Mouse (Mus musculus) erythroid progenitor cell, adult 5-6 weeks (primary cell): ENCODE data around the gene Spc24. TPM values are rescaled to one million over a fixed set of nuclear protein-coding genes. Genes with fewer than 3 reads are reported as not detected.

Experiments used
- ATAC-seq: replicated peaks from 2 replicates; pipeline ENCODE4 v1.8.0; 2016; ENCODE audit warnings: moderate number of reproducible peaks, mild to moderate bottlenecking, moderate TSS enrichment, inconsistent platforms; ENCODE audit not compliant: poor library complexity, low FRiP score, severe bottlenecking
- total RNA-seq, 2 experiments: library from RNA; stranded (forward) in 1 of 2; stranded (reverse) in 1 of 2; fragments of 150-400 nt in 1 of 2; fragments of 186-747, 209-891 nt in 1 of 2; gene quantifications; 2 replicates each; pipeline versions ENCODE4 v1.2.3 to v1.2.4; 2015 to 2017; ENCODE audit warnings: low replicate concordance in 2 of 2

Spc24 gene
- total RNA-seq, 2 experiments from 2014 or later, result 50.7 to 68.7 TPM

DNA sequence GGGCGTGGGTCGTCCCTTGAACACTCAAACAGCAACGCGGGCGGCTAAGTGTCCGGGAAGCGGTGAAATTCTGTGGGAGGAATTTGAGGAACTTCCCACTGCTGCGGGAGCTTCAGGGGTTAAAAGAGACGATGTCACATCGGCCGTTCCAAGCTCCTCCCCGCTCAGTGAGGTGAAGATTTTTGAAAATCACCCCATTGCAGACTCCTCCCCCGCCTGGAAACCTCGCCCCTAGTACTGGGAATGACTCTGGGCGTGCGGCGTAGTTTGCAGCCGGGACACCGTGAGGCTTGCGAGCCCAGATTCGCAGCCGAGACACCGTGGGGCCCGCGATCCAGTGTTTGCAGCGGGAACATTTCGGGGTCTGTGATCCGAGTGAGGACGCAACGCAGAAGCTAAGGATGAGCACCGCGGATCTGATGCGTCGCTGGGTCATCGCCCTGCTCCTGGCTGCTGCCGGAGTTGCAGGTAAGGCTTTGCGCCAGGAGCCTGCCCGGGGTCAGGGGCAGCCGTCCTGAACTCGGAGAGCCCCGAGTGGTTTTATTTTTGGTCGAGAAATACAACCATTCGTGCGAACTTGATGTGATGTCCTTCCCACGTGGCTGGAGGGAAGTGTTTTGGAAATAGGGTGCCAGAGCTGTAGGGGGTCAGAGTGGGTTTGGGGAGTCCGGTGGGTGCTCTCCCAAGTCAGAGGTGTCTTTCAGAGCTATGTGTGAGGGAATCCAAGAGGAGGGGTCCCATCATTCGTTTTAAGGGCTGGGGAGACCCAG is 36.5 kb downstream of the Spc24 start, which contains the start of gene Ldlr:
Gene Ldlr, plus strand, starts transcription at position 107 of the 770 bp plus-strand sequence.
- ATAC-seq, result peak; percentile 84

DNA sequence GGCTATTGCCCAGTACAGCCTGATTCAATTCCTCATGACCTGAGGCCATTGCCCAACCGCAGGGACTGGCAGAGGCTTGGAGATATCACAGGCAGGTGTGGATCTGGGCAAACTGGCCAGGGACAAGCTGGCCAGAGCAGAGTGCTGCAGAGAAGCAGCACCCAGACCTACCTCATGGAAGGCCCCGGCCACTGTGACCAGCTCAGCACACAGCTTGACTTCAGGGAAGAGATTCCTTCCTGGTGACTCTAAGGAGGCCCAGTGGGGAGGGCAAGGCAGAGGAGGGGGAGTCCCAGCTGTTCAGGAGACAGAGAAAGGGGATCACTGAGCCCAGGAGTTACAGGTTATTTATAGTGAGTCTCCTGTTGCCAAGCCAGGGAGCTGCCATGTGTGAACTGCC is 39.1 kb downstream of the Spc24 start:
- no peak for ATAC-seq

DNA sequence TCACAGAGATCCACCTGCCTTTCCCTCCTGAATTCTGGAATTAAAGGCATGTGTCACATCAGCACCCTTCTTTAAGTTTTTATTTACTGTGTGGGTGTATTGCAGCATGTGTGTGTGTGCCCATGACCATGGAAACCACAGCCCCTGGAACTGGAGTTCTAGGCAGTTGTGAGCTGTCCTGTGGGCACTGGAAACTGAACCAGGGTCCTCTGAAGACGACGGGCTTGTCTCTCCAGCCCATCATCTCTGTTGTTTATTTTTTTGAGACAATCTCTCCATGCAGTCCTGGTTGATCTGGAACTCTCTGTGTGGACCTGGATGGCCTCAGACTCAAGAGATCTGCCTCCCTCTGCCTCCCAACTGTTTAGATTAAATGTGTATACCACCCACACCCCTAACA is 43.1 kb downstream of the Spc24 start:
- no peak for ATAC-seq

DNA sequence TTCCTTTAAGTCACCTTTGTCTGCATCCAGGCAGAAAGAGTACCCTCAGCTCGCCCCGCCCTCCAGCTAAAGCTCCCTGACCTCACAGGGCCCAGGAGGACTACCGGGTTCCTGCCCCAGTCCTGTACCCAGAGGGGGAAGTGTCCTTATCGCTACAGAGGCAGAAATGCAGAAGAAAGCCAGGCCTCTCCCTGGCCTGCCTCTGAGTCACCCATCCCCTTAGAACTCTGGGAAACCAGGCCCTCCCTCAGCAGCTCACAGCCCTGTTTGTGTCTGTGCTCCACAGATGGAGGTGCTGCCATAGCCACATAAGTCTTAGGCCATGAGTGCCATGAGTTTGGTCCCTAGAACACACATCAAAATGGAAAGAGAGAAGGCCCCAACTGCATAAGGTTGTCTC is 44.8 kb downstream of the Spc24 start:
- peak; percentile 50 for ATAC-seq

DNA sequence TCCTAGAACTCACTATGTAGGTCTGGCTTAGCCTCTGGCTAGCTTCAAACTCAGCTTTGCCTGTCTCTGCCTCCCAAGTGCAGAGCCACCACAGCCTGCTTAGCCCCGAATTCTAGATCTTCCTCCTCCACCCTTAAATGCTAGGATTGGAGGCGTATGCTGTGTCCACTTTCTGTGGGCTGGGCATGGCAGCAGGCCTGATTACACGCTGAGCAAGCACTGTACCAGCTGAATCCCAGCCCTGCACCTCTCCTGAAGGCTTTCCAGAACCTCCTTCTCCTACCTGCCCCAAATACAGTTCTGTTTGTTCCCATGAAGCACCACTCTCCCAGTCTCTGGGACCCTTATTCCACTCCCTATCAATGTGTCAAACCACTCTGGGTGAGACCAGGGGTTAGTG is 50.8 kb downstream of the Spc24 start:
- ATAC-seq, result no peak

DNA sequence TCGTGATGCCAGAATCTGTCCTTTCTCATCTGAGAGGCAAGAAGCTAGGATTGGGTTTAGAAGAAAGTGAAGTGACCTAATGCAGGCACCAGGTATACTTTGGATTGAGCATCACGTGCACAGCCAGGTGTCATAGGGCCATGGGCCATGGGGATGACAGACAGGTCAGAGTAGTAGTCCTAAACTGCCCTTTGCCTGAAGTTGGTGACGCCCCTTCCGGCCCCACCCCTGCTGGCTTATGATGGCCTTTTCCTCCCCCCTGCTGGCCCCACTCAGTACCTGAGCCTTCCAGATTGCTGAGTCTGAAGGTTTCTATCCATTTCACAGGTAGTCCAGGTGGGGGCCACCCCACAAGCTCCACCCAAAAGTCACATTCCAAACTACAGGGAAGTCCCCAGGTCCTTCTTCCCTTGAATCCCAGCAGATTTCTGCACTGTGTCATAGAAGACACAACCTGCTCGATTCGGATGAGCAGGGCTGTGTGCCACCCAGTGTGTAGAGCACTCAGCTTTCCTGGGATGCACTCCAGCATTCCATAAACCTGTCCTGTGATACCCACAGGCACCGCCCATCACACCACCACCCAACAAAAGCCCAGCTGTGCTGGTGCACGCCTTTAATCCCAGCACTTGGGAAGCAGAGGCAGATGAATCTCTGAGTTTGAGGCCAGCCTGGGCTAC is 53.4 kb downstream of the Spc24 start:
- no peak for ATAC-seq

DNA sequence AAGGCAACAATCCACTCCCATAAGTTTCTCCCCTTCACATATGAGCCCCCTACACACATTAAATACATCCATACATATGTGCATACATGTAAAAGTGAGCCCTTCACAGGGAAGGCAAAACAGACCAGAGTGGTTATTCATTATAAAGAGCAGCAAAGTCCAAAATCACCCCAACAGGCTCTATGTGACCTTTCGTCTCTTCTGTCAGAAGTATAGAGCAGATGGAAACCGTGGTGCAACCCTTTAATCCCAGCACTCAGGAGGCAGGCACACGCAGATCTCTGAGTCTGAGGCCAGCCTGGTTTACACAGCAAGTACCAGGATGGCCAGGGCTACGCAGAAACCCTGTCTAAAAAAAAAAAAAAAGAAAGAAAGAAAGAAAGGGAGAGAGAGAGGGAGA is 54.0 kb downstream of the Spc24 start:
- ATAC-seq, result no peak

Other genes with a start within 250 kb of the Spc24 start
- 35.0 and 42.3 TPM in 2 replicates for gene AB124611, start 234.1 kb downstream of the Spc24 start, total RNA-seq (2015; ENCODE audit: low replicate concordance)
- gene AB124611, start 234.1 kb downstream of the Spc24 start, total RNA-seq (2017; ENCODE audit: low replicate concordance), result 17.2 and 18.6 TPM in 2 replicates
- 137 and 146 TPM in 2 replicates for gene Carm1, start 213.4 kb downstream of the Spc24 start, total RNA-seq (2015; ENCODE audit: low replicate concordance)
- 95.5 and 100 TPM in 2 replicates for gene Carm1, start 213.4 kb downstream of the Spc24 start, total RNA-seq (2017; ENCODE audit: low replicate concordance)
- 21.3 and 26.4 TPM in 2 replicates for gene Timm29, start 167.6 kb downstream of the Spc24 start, total RNA-seq (2015; ENCODE audit: low replicate concordance)
- gene Timm29, start 167.6 kb downstream of the Spc24 start, total RNA-seq (2017; ENCODE audit: low replicate concordance), result 23.0 and 27.2 TPM in 2 replicates
- 1.7 TPM in 1 of 2 replicates, not detected in the other for gene Yipf2, start 167.5 kb downstream of the Spc24 start, total RNA-seq (2015; ENCODE audit: low replicate concordance)
- gene Yipf2, start 167.5 kb downstream of the Spc24 start, total RNA-seq (2017; ENCODE audit: low replicate concordance), result 1.5 and 5.8 TPM in 2 replicates
- gene Smarca4, start 144.1 kb downstream of the Spc24 start, total RNA-seq (2015; ENCODE audit: low replicate concordance), result 48.2 and 58.4 TPM in 2 replicates
- gene Smarca4, start 144.1 kb downstream of the Spc24 start, total RNA-seq (2017; ENCODE audit: low replicate concordance), result 61.2 and 65.4 TPM in 2 replicates
- gene Ldlr, start 36.8 kb downstream of the Spc24 start, total RNA-seq (2015; ENCODE audit: low replicate concordance), result 2.5 and 3.6 TPM in 2 replicates
- 3.6 and 4.1 TPM in 2 replicates for gene Ldlr, start 36.8 kb downstream of the Spc24 start, total RNA-seq (2017; ENCODE audit: low replicate concordance)
- not detected in 2 replicates for gene Kank2, start 38.4 kb upstream of the Spc24 start, total RNA-seq (2015; ENCODE audit: low replicate concordance)
- gene Kank2, start 38.4 kb upstream of the Spc24 start, total RNA-seq (2017; ENCODE audit: low replicate concordance), result 0.51 TPM in 1 of 2 replicates, not detected in the other
- gene Angptl8, start 75.2 kb upstream of the Spc24 start, total RNA-seq (2015; ENCODE audit: low replicate concordance), result not detected in 2 replicates
- gene Angptl8, start 75.2 kb upstream of the Spc24 start, total RNA-seq (2017; ENCODE audit: low replicate concordance), result not detected in 2 replicates
- gene Dock6, start 92.3 kb upstream of the Spc24 start, total RNA-seq (2015; ENCODE audit: low replicate concordance), result 2.9 TPM in 1 of 2 replicates, not detected in the other
- gene Dock6, start 92.3 kb upstream of the Spc24 start, total RNA-seq (2017; ENCODE audit: low replicate concordance), result 0.26 TPM in 1 of 2 replicates, not detected in the other
- gene Rab3d, start 157.9 kb upstream of the Spc24 start, total RNA-seq (2015; ENCODE audit: low replicate concordance), result 3.8 and 7.2 TPM in 2 replicates
- 5.0 and 11.6 TPM in 2 replicates for gene Rab3d, start 157.9 kb upstream of the Spc24 start, total RNA-seq (2017; ENCODE audit: low replicate concordance)
- gene Ccdc159, start 167.2 kb upstream of the Spc24 start, total RNA-seq (2015; ENCODE audit: low replicate concordance), result not detected in 2 replicates
- gene Ccdc159, start 167.2 kb upstream of the Spc24 start, total RNA-seq (2017; ENCODE audit: low replicate concordance), result not detected in 2 replicates
- gene Tmem205, start 167.3 kb upstream of the Spc24 start, total RNA-seq (2015; ENCODE audit: low replicate concordance), result 13.8 TPM in 1 of 2 replicates, not detected in the other
- gene Tmem205, start 167.3 kb upstream of the Spc24 start, total RNA-seq (2017; ENCODE audit: low replicate concordance), result not detected in 2 replicates
- gene Plppr2, start 176.7 kb upstream of the Spc24 start, total RNA-seq (2015; ENCODE audit: low replicate concordance), result 1.3 TPM in 1 of 2 replicates, not detected in the other
- not detected in 2 replicates for gene Plppr2, start 176.7 kb upstream of the Spc24 start, total RNA-seq (2017; ENCODE audit: low replicate concordance)
- gene Swsap1, start 195.5 kb upstream of the Spc24 start, total RNA-seq (2015; ENCODE audit: low replicate concordance), result 0.42 and 3.2 TPM in 2 replicates
- 0.51 TPM in 1 of 2 replicates, not detected in the other for gene Swsap1, start 195.5 kb upstream of the Spc24 start, total RNA-seq (2017; ENCODE audit: low replicate concordance)
- gene Epor, start 203.2 kb upstream of the Spc24 start, total RNA-seq (2015; ENCODE audit: low replicate concordance), result 244 and 249 TPM in 2 replicates
- 188 and 199 TPM in 2 replicates for gene Epor, start 203.2 kb upstream of the Spc24 start, total RNA-seq (2017; ENCODE audit: low replicate concordance)
- not detected in 2 replicates for gene Rgl3, start 229.1 kb upstream of the Spc24 start, total RNA-seq (2015; ENCODE audit: low replicate concordance)
- gene Rgl3, start 229.1 kb upstream of the Spc24 start, total RNA-seq (2017; ENCODE audit: low replicate concordance), result not detected in 2 replicates
- not detected in 2 replicates for gene Ccdc151, start 242.3 kb upstream of the Spc24 start, total RNA-seq (2015; ENCODE audit: low replicate concordance)
- gene Ccdc151, start 242.3 kb upstream of the Spc24 start, total RNA-seq (2017; ENCODE audit: low replicate concordance), result not detected in 2 replicates
- 27.0 and 27.7 TPM in 2 replicates for gene Prkcsh, start 242.5 kb upstream of the Spc24 start, total RNA-seq (2015; ENCODE audit: low replicate concordance)
- gene Prkcsh, start 242.5 kb upstream of the Spc24 start, total RNA-seq (2017; ENCODE audit: low replicate concordance), result 41.6 and 62.9 TPM in 2 replicates